ENCODE assay signal across 26 mouse cellular contexts in genomic region chr14:119464883-119465282, GRCm38 (mm10).
DNase-seq lines count a peak whose midpoint lies in the region; ATAC-seq and TF ChIP-seq lines count a peak whose summit lies in the region.
"Had no signal": no experiment of that assay in that cellular context is flagged by ENCODE, and none has a peak within 500 bp of the region (broad histone marks: within the 10 kb centered on the region; RNA-seq: fewer than 3 reads in every experiment).

No protein-coding gene starts in this region.

- H3K9ac ChIP-seq in forebrain, postnatal 0 days: no peak overlapping the region
- H3K9ac ChIP-seq in forebrain, embryonic 13.5 days: no peak overlapping the region
- H3K9ac ChIP-seq in liver, embryonic 11.5 days (ENCODE audit: low read depth, low read length): no peak overlapping the region
- H3K9ac ChIP-seq: embryonic facial prominence, embryonic 15.5 days; heart, embryonic 12.5 days; intestine, embryonic 15.5 days; limb, embryonic 15.5 days; liver, embryonic 15.5 days; lung, embryonic 15.5 days; midbrain, embryonic 13.5 days had no signal

- peak; percentile 57 to 67 for DNase-seq in cerebellum, postnatal 10 days
- no peak for DNase-seq in cerebellum, adult 9-11 months
- peak; percentile 65 for DNase-seq in forebrain, postnatal 0 days
- peak; percentile 51 to 59 for DNase-seq in right cerebral cortex, postnatal 10 days (ENCODE audit: low spot score in 2 of 2)
- DNase-seq in right cerebral cortex, adult 18-20 months: no peak
- peak; percentile 17 to 43 for DNase-seq in layer of hippocampus, postnatal 14 days (ENCODE audit: low spot score in 2 of 2)
- DNase-seq in liver, embryonic 11.5 days (ENCODE audit: low spot score): no peak
- DNase-seq: adrenal gland, adult 8-10 months; gastrocnemius, postnatal 10 days; heart, postnatal 10 days; kidney, adult 8-10 months; kidney, postnatal 10 days; lung, postnatal 36 days; thymus, adult 2 months had no signal

- 55% methylated on average over 1 of the region's 1 CpGs for WGBS in forebrain, postnatal 0 days
- 93% methylated on average over 1 of the region's 1 CpGs for WGBS in forebrain, embryonic 13.5 days
- 89% methylated on average over 1 of the region's 1 CpGs for WGBS in liver, embryonic 11.5 days

- H3K27me3 ChIP-seq in forebrain, postnatal 0 days (ENCODE audit: insufficient read depth, low read length): no peaks in the 10 kb centered on the region
- no peaks in the 10 kb centered on the region for H3K27me3 ChIP-seq in forebrain, embryonic 13.5 days
- no peaks in the 10 kb centered on the region for H3K27me3 ChIP-seq in liver, embryonic 11.5 days (replicated peaks; ENCODE audit: control insufficient read depth, insufficient read depth, low read length)
- H3K27me3 ChIP-seq: embryonic facial prominence, embryonic 15.5 days; heart, embryonic 12.5 days; intestine, embryonic 15.5 days; limb, embryonic 15.5 days; liver, embryonic 15.5 days; lung, embryonic 15.5 days; megakaryocyte, embryonic 14.5 days; midbrain, embryonic 13.5 days had no signal

- no peak overlapping the region for H3K4me2 ChIP-seq in forebrain, postnatal 0 days (ENCODE audit: low read depth)
- no peak overlapping the region for H3K4me2 ChIP-seq in forebrain, embryonic 13.5 days
- H3K4me2 ChIP-seq in liver, embryonic 11.5 days: no peak overlapping the region
- H3K4me2 ChIP-seq: embryonic facial prominence, embryonic 15.5 days; heart, embryonic 12.5 days; intestine, embryonic 15.5 days; limb, embryonic 15.5 days; liver, embryonic 15.5 days; lung, embryonic 15.5 days; midbrain, embryonic 13.5 days had no signal

- no peak for TF ChIP-seq CTCF in forebrain, postnatal 0 days (IDR thresholded peaks at IDR 0.05; ENCODE audit: low read depth)

- ATAC-seq in forebrain, postnatal 0 days: peak; percentile 56; the same call in 1 of the 2 replicates
- no peak for ATAC-seq in forebrain, embryonic 13.5 days
- ATAC-seq in liver, embryonic 11.5 days (replicated peaks; ENCODE audit: low FRiP score): no peak
- ATAC-seq: activated CD4-positive, CD25-positive, alpha-beta regulatory T cell, adult 4 months; hindbrain, embryonic 16.5 days; intestine, embryonic 15.5 days; midbrain, embryonic 13.5 days had no signal

- no peaks in the 10 kb centered on the region for H3K36me3 ChIP-seq in forebrain, postnatal 0 days (ENCODE audit: insufficient read depth)
- H3K36me3 ChIP-seq in forebrain, embryonic 13.5 days (ENCODE audit: poor library complexity, severe bottlenecking): no peaks in the 10 kb centered on the region
- no peaks in the 10 kb centered on the region for H3K36me3 ChIP-seq in liver, embryonic 11.5 days (ENCODE audit: control insufficient read depth, insufficient read depth, low read length)
- H3K36me3 ChIP-seq: embryonic facial prominence, embryonic 15.5 days; heart, embryonic 12.5 days; hindbrain, embryonic 10.5 days; intestine, embryonic 15.5 days; limb, embryonic 15.5 days; liver, embryonic 15.5 days; lung, embryonic 15.5 days; midbrain, embryonic 13.5 days had no signal

- no peak overlapping the region for H3K27ac ChIP-seq in forebrain, postnatal 0 days (ENCODE audit: low read depth, low read length)
- H3K27ac ChIP-seq in forebrain, embryonic 13.5 days: no peak overlapping the region
- H3K27ac ChIP-seq in liver, embryonic 11.5 days (ENCODE audit: low read depth, low read length): no peak overlapping the region
- H3K27ac ChIP-seq: embryonic facial prominence, embryonic 15.5 days; hindbrain, embryonic 10.5 days; intestine, embryonic 15.5 days; limb, embryonic 15.5 days; liver, embryonic 15.5 days; lung, embryonic 15.5 days; midbrain, embryonic 13.5 days had no signal

- H3K4me1 ChIP-seq in forebrain, postnatal 0 days (ENCODE audit: insufficient read depth): no peaks in the 10 kb centered on the region
- H3K4me1 ChIP-seq in forebrain, embryonic 13.5 days: 0 out of 2 replicates have a peak, but pooled peaks cover 4% of the 10 kb centered on the region
- H3K4me1 ChIP-seq in liver, embryonic 11.5 days (replicated peaks; ENCODE audit: control insufficient read depth, insufficient read depth, low read length): no peaks in the 10 kb centered on the region
- H3K4me1 ChIP-seq: embryonic facial prominence, embryonic 15.5 days; heart, embryonic 12.5 days; hindbrain, embryonic 10.5 days; intestine, embryonic 15.5 days; limb, embryonic 15.5 days; liver, embryonic 15.5 days; lung, embryonic 15.5 days; megakaryocyte, embryonic 14.5 days had no signal

- no peaks in the 10 kb centered on the region for H3K9me3 ChIP-seq in forebrain, postnatal 0 days (ENCODE audit: low read length)
- H3K9me3 ChIP-seq in forebrain, embryonic 13.5 days (replicated peaks): no peaks in the 10 kb centered on the region
- no peaks in the 10 kb centered on the region for H3K9me3 ChIP-seq in liver, embryonic 11.5 days (ENCODE audit: control insufficient read depth, low read length)
- H3K9me3 ChIP-seq: embryonic facial prominence, embryonic 15.5 days; heart, embryonic 12.5 days; hindbrain, embryonic 10.5 days; intestine, embryonic 15.5 days; limb, embryonic 15.5 days; liver, embryonic 15.5 days; lung, embryonic 15.5 days; midbrain, embryonic 13.5 days had no signal

- no peak overlapping the region for H3K4me3 ChIP-seq in forebrain, postnatal 0 days (ENCODE audit: low read depth, low read length)
- H3K4me3 ChIP-seq in forebrain, embryonic 13.5 days: no peak overlapping the region
- H3K4me3 ChIP-seq in liver, embryonic 11.5 days (ENCODE audit: low read depth, low read length): no peak overlapping the region
- H3K4me3 ChIP-seq: embryonic facial prominence, embryonic 15.5 days; heart, embryonic 12.5 days; hindbrain, embryonic 10.5 days; intestine, embryonic 15.5 days; limb, embryonic 15.5 days; liver, embryonic 15.5 days; lung, embryonic 15.5 days; megakaryocyte, embryonic 14.5 days; midbrain, embryonic 13.5 days had no signal

Comparison
In these comparisons a context has a peak if more than half of its experiments do, and no peak if none do; other contexts are left out.
1. DNase-seq: peak in cerebellum, postnatal 10 days (2 of 2), forebrain, postnatal 0 days (single experiment), right cerebral cortex, postnatal 10 days (2 of 2) and layer of hippocampus, postnatal 14 days (2 of 2); none in cerebellum, adult 9-11 months (single experiment), right cerebral cortex, adult 18-20 months (single experiment) and liver, embryonic 11.5 days (single experiment).